Mouse (Mus musculus) gastrocnemius, postnatal 14 days (tissue): Measurements from ENCODE around the gene Pbx1. TPM values are rescaled to one million over a fixed set of nuclear protein-coding genes. Genes with fewer than 3 reads are reported as not detected.

Source experiments
- DNase-seq: peaks from one replicate; pipeline ENCODE4 v3.0.0; 2021; ENCODE audit warnings: mixed read lengths
- intact Hi-C: fragments of 180-260 bp; cut with DNase I; formaldehyde crosslinking; loops from one replicate; pipeline ENCODE4 v1.15.1; 2025; ENCODE audit warnings: low total_unique reads
- total RNA-seq, 2 experiments: library from RNA; stranded (reverse); gene quantifications; 2 replicates each; pipeline ENCODE4 v1.2.3; 2021

The Pbx1 gene
- total RNA-seq, 2 experiments from 2014 or later: 20.3 to 23.0 TPM

- intact Hi-C loops: no loop called here
Observed at GRCm38 (mm10) chr1:168078746-168079393, 353.2 kb downstream of the Pbx1 start.

GRCm38 (mm10) chr1:168071974-168072373, 360.1 kb downstream of the Pbx1 start:
- intact Hi-C loops: no loop called here
- DNase-seq: no peak

More at GRCm38 (mm10) chr1:168078746-168079393, 353.2 kb downstream of the Pbx1 start:
- no peak for DNase-seq

DNA sequence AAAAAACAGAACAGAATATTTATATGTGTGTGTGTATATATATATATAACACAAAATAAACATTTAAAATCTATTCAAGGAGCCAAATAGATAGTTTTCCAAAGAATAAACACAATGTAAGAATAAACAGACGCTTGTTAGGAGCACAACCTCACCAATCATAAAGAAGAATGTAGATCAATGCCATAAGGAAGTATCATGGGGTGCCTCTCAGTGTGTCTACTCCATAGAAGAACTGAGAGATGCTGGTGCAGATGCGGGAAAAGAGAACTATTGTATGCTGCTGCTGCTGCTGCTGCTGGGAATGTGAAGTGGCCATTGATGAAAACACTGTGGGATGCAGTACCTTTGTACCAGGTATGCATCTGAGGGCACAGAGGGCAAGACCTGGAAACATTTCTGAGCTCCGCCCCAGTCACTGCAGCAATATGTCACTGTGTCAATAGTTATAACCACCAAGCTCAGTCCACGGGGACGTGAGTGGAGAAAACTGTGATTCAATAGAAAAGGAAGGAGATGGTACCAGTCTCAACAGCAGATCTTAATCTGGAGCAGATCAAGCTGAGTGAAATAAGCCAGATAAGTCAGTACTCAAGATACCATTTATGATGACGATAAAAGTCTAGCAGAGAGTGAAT, 361.7 kb downstream of the Pbx1 start:
- DNase-seq: no peak
- intact Hi-C loops: no loop called here

DNA sequence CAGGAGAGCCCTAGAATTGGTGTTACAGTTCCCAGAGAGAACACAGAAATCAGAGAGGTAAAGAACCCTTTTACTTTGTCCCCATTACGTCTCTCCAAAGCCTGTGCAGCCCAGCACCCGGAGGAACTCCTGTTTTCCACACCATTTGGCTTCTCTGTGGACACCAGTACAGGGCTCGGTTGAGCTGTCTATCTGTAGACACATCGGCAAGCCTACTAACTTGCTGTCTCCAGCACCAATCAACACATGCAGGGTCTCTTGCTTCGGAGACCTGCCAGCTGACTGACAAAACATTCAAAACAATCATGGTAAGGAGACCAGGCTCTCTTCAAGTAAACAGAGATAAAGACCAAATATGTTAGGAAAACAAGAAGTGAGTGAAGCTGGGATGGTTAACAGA, 362.3 kb downstream of the Pbx1 start:
- intact Hi-C loops: no loop called here
- no peak for DNase-seq
